Mouse (Mus musculus): ENCODE results near the gene Hsf2bp. TPM values are rescaled to one million over a fixed set of nuclear protein-coding genes. Genes with fewer than 3 reads are reported as not detected.

The Hsf2bp gene
- polyA plus RNA-seq, 1 experiment from 2014 or later, result 0.32 TPM

DNA sequence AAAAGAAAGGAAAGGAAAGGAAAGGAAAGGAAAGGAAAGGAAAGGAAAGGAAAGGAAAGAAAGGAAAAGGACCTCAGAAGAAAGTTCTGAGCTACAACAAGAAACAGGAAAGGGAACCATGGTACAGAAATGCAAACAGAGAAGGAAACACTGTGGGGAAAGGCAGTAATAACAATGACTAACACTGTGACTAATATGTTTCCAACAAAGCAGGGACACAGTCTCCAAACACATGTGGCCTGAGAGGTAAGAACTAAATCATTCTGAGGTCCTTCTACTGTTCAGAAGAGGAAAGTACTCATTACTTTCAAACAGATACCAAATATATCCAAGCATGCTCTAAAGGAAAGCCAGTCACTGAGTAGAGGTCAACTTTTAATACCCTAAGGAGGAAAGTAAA lies 42.0 kb downstream of the Hsf2bp start:
- no peak for ATAC-seq (replicated peaks; ENCODE audit: insufficient number of reproducible peaks, low FRiP score, low TSS enrichment, low read depth)
- H3K27me3 ChIP-seq (ENCODE audit: control insufficient read depth, insufficient read depth, low read length), result no peaks in the 10 kb centered on the region
- no peak overlapping the region for H3K4me3 ChIP-seq (ENCODE audit: low read depth, low read length)
- H3K9ac ChIP-seq (replicated peaks; ENCODE audit: low read length), result no peak overlapping the region
- DNase-seq (ENCODE audit: low spot score), result no peak
- no peak overlapping the region for H3K27ac ChIP-seq (replicated peaks; ENCODE audit: low read depth, low read length)
- no peaks in the 10 kb centered on the region for H3K4me1 ChIP-seq (ENCODE audit: control insufficient read depth, insufficient read depth, low read length)
- H3K4me2 ChIP-seq (ENCODE audit: low read depth, low read length), result no peak overlapping the region
- H3K36me3 ChIP-seq (replicated peaks; ENCODE audit: control insufficient read depth, insufficient read depth, low read depth, low read length), result no peaks in the 10 kb centered on the region
- no peaks in the 10 kb centered on the region for H3K9me3 ChIP-seq (replicated peaks; ENCODE audit: control insufficient read depth, low read length)

GRCm38 (mm10) chr17:31993354-31993753 lies 42.8 kb downstream of the Hsf2bp start:
- no peak overlapping the region for H3K4me2 ChIP-seq (ENCODE audit: low read depth, low read length)
- 87% methylated on average over 1 of the region's 1 CpGs for WGBS
- no peak overlapping the region for H3K4me3 ChIP-seq (ENCODE audit: low read depth, low read length)
- H3K27ac ChIP-seq (replicated peaks; ENCODE audit: low read depth, low read length), result no peak overlapping the region
- H3K9ac ChIP-seq (replicated peaks; ENCODE audit: low read length), result no peak overlapping the region
- no peaks in the 10 kb centered on the region for H3K36me3 ChIP-seq (replicated peaks; ENCODE audit: control insufficient read depth, insufficient read depth, low read depth, low read length)
- H3K4me1 ChIP-seq (ENCODE audit: control insufficient read depth, insufficient read depth, low read length), result no peaks in the 10 kb centered on the region
- ATAC-seq (replicated peaks; ENCODE audit: insufficient number of reproducible peaks, low FRiP score, low TSS enrichment, low read depth) (no peak), DNase-seq (ENCODE audit: low spot score) (no peak)
- H3K9me3 ChIP-seq (replicated peaks; ENCODE audit: control insufficient read depth, low read length), result no peaks in the 10 kb centered on the region
- no peaks in the 10 kb centered on the region for H3K27me3 ChIP-seq (ENCODE audit: control insufficient read depth, insufficient read depth, low read length)

GRCm38 (mm10) chr17:31992004-31992403 lies 44.1 kb downstream of the Hsf2bp start:
- H3K9ac ChIP-seq (replicated peaks; ENCODE audit: low read length), result no peak overlapping the region
- H3K36me3 ChIP-seq (replicated peaks; ENCODE audit: control insufficient read depth, insufficient read depth, low read depth, low read length), result no peaks in the 10 kb centered on the region
- no peaks in the 10 kb centered on the region for H3K27me3 ChIP-seq (ENCODE audit: control insufficient read depth, insufficient read depth, low read length)
- H3K9me3 ChIP-seq (replicated peaks; ENCODE audit: control insufficient read depth, low read length), result no peaks in the 10 kb centered on the region
- no peak overlapping the region for H3K4me2 ChIP-seq (ENCODE audit: low read depth, low read length)
- ATAC-seq (replicated peaks; ENCODE audit: insufficient number of reproducible peaks, low FRiP score, low TSS enrichment, low read depth), result no peak
- no peak overlapping the region for H3K27ac ChIP-seq (replicated peaks; ENCODE audit: low read depth, low read length)
- H3K4me3 ChIP-seq (ENCODE audit: low read depth, low read length), result no peak overlapping the region
- WGBS, result 73% methylated on average over 2 of the region's 2 CpGs
- H3K4me1 ChIP-seq (ENCODE audit: control insufficient read depth, insufficient read depth, low read length), result no peaks in the 10 kb centered on the region
- no peak for DNase-seq (ENCODE audit: low spot score)

GRCm38 (mm10) chr17:31989035-31989434 lies 47.1 kb downstream of the Hsf2bp start:
- Histone ChIP-seq H3K27me3 (ENCODE audit: control insufficient read depth, insufficient read depth, low read length) (no peaks in the 10 kb centered on the region), H3K4me3 (ENCODE audit: low read depth, low read length) (no peak overlapping the region), H3K9ac (replicated peaks; ENCODE audit: low read length) (no peak overlapping the region), H3K4me1 (ENCODE audit: control insufficient read depth, insufficient read depth, low read length) (no peaks in the 10 kb centered on the region), H3K4me2 (ENCODE audit: low read depth, low read length) (no peak overlapping the region), H3K9me3 (replicated peaks; ENCODE audit: control insufficient read depth, low read length) (no peaks in the 10 kb centered on the region), H3K27ac (replicated peaks; ENCODE audit: low read depth, low read length) (no peak overlapping the region), H3K36me3 (replicated peaks; ENCODE audit: control insufficient read depth, insufficient read depth, low read depth, low read length) (no peaks in the 10 kb centered on the region)
- ATAC-seq (replicated peaks; ENCODE audit: insufficient number of reproducible peaks, low FRiP score, low TSS enrichment, low read depth) (no peak), DNase-seq (ENCODE audit: low spot score) (no peak)
- WGBS, result 90% methylated on average over 2 of the region's 2 CpGs

- Histone ChIP-seq H3K9ac (replicated peaks; ENCODE audit: low read length) (no peak overlapping the region), H3K36me3 (replicated peaks; ENCODE audit: control insufficient read depth, insufficient read depth, low read depth, low read length) (no peaks in the 10 kb centered on the region), H3K27ac (replicated peaks; ENCODE audit: low read depth, low read length) (no peak overlapping the region), H3K4me1 (ENCODE audit: control insufficient read depth, insufficient read depth, low read length) (no peaks in the 10 kb centered on the region), H3K9me3 (replicated peaks; ENCODE audit: control insufficient read depth, low read length) (no peaks in the 10 kb centered on the region), H3K4me2 (ENCODE audit: low read depth, low read length) (no peak overlapping the region), H3K4me3 (ENCODE audit: low read depth, low read length) (no peak overlapping the region), H3K27me3 (ENCODE audit: control insufficient read depth, insufficient read depth, low read length) (no peaks in the 10 kb centered on the region)
- DNase-seq (ENCODE audit: low spot score) (no peak), ATAC-seq (replicated peaks; ENCODE audit: insufficient number of reproducible peaks, low FRiP score, low TSS enrichment, low read depth) (no peak)
- 82% methylated on average over 1 of the region's 1 CpGs for WGBS
Observed at GRCm38 (mm10) chr17:31986915-31987314, 49.2 kb downstream of the Hsf2bp start.

DNA sequence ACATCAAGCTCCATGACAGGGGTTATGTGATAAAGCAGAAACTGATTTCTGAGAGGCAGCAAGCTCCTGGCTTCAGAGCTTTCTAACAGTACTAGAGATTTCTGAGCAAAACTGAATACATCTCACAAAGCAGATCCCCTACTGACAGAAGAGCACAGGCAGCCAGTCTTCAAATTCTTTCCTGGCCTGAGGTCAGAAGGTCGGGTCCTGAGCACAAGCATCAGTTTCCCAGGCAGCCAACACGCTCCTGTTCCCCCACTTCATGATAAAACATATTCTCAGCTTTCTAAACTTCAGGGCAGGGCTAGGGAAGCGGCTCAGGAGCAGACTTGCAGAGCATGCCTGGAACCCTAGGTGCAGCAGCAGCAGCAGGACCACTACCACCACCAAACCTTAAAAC lies 52.7 kb downstream of the Hsf2bp start:
- Histone ChIP-seq H3K36me3 (replicated peaks; ENCODE audit: control insufficient read depth, insufficient read depth, low read depth, low read length) (no peaks in the 10 kb centered on the region), H3K9ac (replicated peaks; ENCODE audit: low read length) (no peak overlapping the region), H3K4me2 (ENCODE audit: low read depth, low read length) (no peak overlapping the region), H3K4me3 (ENCODE audit: low read depth, low read length) (no peak overlapping the region), H3K4me1 (ENCODE audit: control insufficient read depth, insufficient read depth, low read length) (no peaks in the 10 kb centered on the region), H3K27ac (replicated peaks; ENCODE audit: low read depth, low read length) (no peak overlapping the region), H3K9me3 (replicated peaks; ENCODE audit: control insufficient read depth, low read length) (no peaks in the 10 kb centered on the region), H3K27me3 (ENCODE audit: control insufficient read depth, insufficient read depth, low read length) (no peaks in the 10 kb centered on the region)
- 28% methylated on average over 3 of the region's 3 CpGs for WGBS
- ATAC-seq (replicated peaks; ENCODE audit: insufficient number of reproducible peaks, low FRiP score, low TSS enrichment, low read depth) (no peak), DNase-seq (ENCODE audit: low spot score) (no peak)

DNA sequence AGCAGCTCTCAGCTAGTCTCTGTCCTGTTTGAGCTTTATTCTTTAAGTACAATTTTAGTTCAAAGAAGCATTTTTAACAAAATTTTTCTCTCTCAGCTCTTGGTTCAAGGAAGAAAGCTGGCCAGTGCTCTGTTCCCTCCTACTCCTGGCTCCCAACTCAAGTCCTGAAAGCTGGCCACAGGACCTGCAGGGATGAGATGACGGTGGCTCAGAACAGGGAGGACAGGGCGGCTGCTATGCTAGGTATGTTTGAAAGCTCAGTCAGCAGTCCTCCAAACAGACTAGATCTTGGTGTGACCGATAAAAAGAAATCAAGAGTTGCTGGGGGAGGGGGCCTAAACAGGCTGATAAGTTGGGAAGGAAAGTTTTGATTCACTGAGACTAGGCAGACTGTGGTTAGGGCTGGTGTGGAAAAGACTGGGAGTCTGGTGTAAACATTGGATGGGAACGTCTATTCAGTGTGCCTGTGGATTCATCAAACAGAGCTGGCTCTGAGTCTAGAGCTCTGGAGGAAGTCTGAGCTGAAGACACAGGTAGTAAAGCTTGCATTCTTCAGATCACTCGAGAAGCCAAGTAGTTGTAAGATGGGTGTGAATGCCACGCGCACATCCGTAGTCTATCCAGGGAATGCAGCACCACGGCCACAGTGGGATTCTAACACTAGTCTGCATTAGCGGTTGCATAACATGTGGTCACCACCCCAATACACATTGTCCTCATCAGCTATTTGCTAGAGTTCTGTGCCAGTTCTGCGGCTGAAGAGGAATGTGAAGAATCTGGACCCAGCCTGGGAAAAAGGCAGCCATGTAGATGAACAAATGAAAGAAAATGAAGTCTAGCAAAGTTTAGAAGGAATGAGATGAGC lies 53.6 kb downstream of the Hsf2bp start:
- no peak overlapping the region for H3K27ac ChIP-seq (replicated peaks; ENCODE audit: low read depth, low read length)
- no peak for DNase-seq (ENCODE audit: low spot score)
- WGBS, result 80% methylated on average over 11 of the region's 11 CpGs
- no peaks in the 10 kb centered on the region for H3K4me1 ChIP-seq (ENCODE audit: control insufficient read depth, insufficient read depth, low read length)
- H3K9me3 ChIP-seq (replicated peaks; ENCODE audit: control insufficient read depth, low read length), result no peaks in the 10 kb centered on the region
- ATAC-seq (replicated peaks; ENCODE audit: insufficient number of reproducible peaks, low FRiP score, low TSS enrichment, low read depth), result no peak
- H3K9ac ChIP-seq (replicated peaks; ENCODE audit: low read length), result no peak overlapping the region
- no peak overlapping the region for H3K4me2 ChIP-seq (ENCODE audit: low read depth, low read length)
- no peak overlapping the region for H3K4me3 ChIP-seq (ENCODE audit: low read depth, low read length)
- H3K27me3 ChIP-seq (ENCODE audit: control insufficient read depth, insufficient read depth, low read length), result no peaks in the 10 kb centered on the region
- H3K36me3 ChIP-seq (replicated peaks; ENCODE audit: control insufficient read depth, insufficient read depth, low read depth, low read length), result no peaks in the 10 kb centered on the region

DNA sequence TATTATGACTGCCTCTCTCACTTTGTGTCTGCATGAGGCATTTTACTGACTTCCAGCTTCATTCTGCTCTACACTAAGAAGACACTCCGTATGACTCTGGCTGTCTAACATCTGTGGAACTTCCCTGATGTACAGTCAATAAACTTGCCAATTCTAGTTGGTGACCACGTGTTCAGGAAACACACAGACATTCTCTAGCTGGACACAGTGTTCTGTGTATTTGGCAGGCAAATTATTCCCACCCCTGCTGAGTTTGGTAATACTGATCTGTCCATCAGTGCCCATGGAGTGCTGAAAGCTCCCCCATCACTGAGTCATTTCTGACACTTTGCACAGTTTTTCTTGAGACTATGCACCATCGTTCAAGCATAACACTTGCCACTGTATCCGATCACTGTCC lies 56.3 kb downstream of the Hsf2bp start:
- Histone ChIP-seq H3K9me3 (replicated peaks; ENCODE audit: control insufficient read depth, low read length) (no peaks in the 10 kb centered on the region), H3K4me1 (ENCODE audit: control insufficient read depth, insufficient read depth, low read length) (no peaks in the 10 kb centered on the region)

More for the DNA sequence above, 56.3 kb downstream of the Hsf2bp start:
- Histone ChIP-seq H3K27me3 (ENCODE audit: control insufficient read depth, insufficient read depth, low read length) (no peaks in the 10 kb centered on the region), H3K4me3 (ENCODE audit: low read depth, low read length) (no peak overlapping the region), H3K4me2 (ENCODE audit: low read depth, low read length) (no peak overlapping the region), H3K36me3 (replicated peaks; ENCODE audit: control insufficient read depth, insufficient read depth, low read depth, low read length) (no peaks in the 10 kb centered on the region), H3K9ac (replicated peaks; ENCODE audit: low read length) (no peak overlapping the region), H3K27ac (replicated peaks; ENCODE audit: low read depth, low read length) (no peak overlapping the region)
- ATAC-seq (replicated peaks; ENCODE audit: insufficient number of reproducible peaks, low FRiP score, low TSS enrichment, low read depth), result no peak
- WGBS, result 60% methylated on average over 4 of the region's 4 CpGs
- DNase-seq (ENCODE audit: low spot score), result no peak

Data from embryonic facial prominence, embryonic 11.5 days (tissue).